Mouse (Mus musculus): ENCODE measurements around the gene Krtap27-1. TPM values are rescaled to one million over a fixed set of nuclear protein-coding genes. Genes with fewer than 3 reads are reported as not detected.

The Krtap27-1 gene
- polyA plus RNA-seq, 1 experiment = not detected

GRCm38 (mm10) chr16:88657426-88657825 is 14.0 kb downstream of the Krtap27-1 start:
- Histone ChIP-seq H3K4me3 (ENCODE audit: insufficient read depth, low read length) (no peak overlapping the region), H3K4me1 (ENCODE audit: control insufficient read depth, insufficient read depth, low read length) (no peaks in the 10 kb centered on the region), H3K27ac (ENCODE audit: insufficient read depth, low read length) (no peak overlapping the region)
- TF ChIP-seq POLR2A (IDR thresholded peaks at IDR 0.05; ENCODE audit: low read depth, low read length) (no peak), CTCF (IDR thresholded peaks at IDR 0.05; ENCODE audit: borderline replicate concordance, insufficient read depth, low read length) (peak; percentile 4; the same call in 1 of the 2 replicates)

DNA sequence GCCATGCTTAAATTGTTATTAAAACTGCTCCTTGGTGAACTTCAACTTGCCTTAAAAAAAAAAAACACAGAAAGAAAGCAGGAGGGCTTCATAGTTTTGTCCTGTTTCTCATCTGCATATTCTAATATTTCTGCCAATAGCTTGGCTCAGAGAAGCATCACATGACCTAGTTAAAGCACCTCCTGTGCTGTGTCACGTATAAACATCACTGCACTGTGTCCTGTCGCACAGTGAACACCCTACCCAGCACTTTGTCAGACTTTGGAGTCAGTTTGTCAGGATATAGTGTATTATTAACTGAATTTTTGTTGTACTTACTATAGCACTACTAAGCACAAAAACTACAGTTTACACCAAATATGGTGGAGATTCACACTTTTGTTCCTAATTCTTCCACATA is 19.5 kb downstream of the Krtap27-1 start:
- no peaks in the 10 kb centered on the region for H3K4me1 ChIP-seq (ENCODE audit: control insufficient read depth, insufficient read depth, low read length)
- H3K4me3 ChIP-seq (ENCODE audit: insufficient read depth, low read length) = no peak overlapping the region
- TF ChIP-seq CTCF (IDR thresholded peaks at IDR 0.05; ENCODE audit: borderline replicate concordance, insufficient read depth, low read length) = no peak
- TF ChIP-seq POLR2A (IDR thresholded peaks at IDR 0.05; ENCODE audit: low read depth, low read length) = no peak

DNA sequence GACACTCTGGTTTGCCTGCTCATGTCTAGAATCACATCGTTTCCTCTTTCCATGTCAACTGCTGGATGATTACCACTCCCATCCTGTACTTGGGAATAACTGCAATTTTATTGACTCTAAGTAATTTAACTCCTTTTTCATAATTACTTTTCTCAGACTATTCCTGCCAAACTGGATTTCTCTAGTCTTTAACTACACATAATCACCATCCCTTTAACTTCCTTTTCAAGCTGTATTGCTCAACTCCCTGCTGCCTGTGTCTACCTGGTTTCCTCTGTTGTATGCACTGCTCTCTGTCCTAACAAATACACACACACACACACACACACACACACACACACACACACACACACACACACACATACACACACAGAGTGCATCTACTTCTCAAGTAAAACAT is 20.4 kb downstream of the Krtap27-1 start:
- TF ChIP-seq CTCF (IDR thresholded peaks at IDR 0.05; ENCODE audit: borderline replicate concordance, insufficient read depth, low read length) = no peak
- TF ChIP-seq POLR2A (IDR thresholded peaks at IDR 0.05; ENCODE audit: low read depth, low read length) = no peak
- H3K4me3 ChIP-seq (ENCODE audit: insufficient read depth, low read length) = no peak overlapping the region
- no peaks in the 10 kb centered on the region for H3K4me1 ChIP-seq (ENCODE audit: control insufficient read depth, insufficient read depth, low read length)
- H3K27ac ChIP-seq (ENCODE audit: insufficient read depth, low read length) = no peak overlapping the region

More for the DNA sequence above, 19.5 kb downstream of the Krtap27-1 start:
- H3K27ac ChIP-seq (ENCODE audit: insufficient read depth, low read length) = no peak overlapping the region

DNA sequence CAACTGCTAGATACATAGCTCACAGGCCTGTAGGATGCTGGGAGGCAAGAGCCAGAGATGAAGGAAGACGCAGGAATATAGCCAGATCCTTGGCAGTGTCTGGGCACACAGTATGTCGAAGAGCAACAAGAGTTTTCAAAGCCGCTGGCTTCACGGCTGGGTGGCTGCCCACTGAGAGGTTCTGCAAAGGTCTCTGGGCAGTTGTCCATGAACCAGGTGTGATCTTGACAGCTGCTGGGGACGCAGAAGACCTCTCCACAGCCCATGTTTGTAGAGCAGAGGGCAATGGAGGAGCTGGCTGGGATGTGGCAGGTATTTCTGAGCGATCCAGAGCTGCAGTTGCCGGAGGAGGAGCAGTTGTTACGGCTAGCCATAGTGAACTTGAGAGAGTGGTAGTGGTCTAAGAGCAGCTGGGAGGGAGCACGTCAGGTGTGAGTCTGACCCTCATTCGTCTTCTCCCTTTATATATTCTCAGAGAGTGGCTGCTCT is 24.1 kb downstream of the Krtap27-1 start, which contains the start of gene Krtap26-1:
Gene Krtap26-1, minus strand, starts transcription at position 439 of the 489 bp plus-strand sequence.
- TF ChIP-seq CTCF (IDR thresholded peaks at IDR 0.05; ENCODE audit: borderline replicate concordance, insufficient read depth, low read length) = no peak
- no peak for TF ChIP-seq POLR2A (IDR thresholded peaks at IDR 0.05; ENCODE audit: low read depth, low read length)
- Histone ChIP-seq H3K4me1 (ENCODE audit: control insufficient read depth, insufficient read depth, low read length) (no peaks in the 10 kb centered on the region), H3K4me3 (ENCODE audit: insufficient read depth, low read length) (no peak within 1 kb of the TSS), H3K27ac (ENCODE audit: insufficient read depth, low read length) (no peak within 1 kb of the TSS)

DNA sequence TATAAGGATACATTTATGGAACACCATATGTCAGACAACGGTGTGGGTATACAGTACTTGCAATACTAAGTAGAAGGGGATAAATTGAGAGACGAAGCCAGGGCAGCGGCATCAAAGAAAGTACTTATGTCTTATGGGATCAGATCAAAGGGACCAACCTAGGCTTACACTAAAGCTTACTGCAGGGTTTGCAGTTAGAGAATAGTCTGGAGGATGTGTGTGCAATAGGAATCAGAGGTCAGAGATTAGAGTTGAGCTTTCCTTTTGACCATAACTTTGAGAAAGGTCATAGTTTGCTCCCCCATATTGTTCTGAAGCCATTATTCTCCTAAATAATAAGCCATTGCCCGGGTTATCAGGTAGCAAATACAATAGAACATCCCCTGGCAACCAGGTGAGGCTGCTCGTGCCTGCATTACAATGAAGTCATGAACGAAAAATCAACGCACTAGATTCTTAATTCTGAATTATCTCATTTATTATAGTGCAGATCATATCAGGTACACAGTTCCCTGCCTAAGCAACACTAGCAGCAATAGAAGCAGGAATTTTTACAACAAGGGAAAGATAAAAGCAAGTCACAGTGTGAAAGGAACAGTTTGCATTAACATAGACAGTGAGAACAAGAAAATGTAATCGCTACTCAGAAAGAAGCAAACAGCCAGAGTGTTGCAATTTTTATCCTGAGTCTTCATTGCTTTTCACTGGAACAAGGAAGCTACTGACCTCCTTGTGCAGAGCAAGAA is 24.9 kb downstream of the Krtap27-1 start:
- Histone ChIP-seq H3K27ac (ENCODE audit: insufficient read depth, low read length) (no peak overlapping the region), H3K4me3 (ENCODE audit: insufficient read depth, low read length) (no peak overlapping the region), H3K4me1 (ENCODE audit: control insufficient read depth, insufficient read depth, low read length) (no peaks in the 10 kb centered on the region)
- no peak for TF ChIP-seq CTCF (IDR thresholded peaks at IDR 0.05; ENCODE audit: borderline replicate concordance, insufficient read depth, low read length)
- TF ChIP-seq POLR2A (IDR thresholded peaks at IDR 0.05; ENCODE audit: low read depth, low read length) = no peak

- no peaks in the 10 kb centered on the region for H3K4me1 ChIP-seq (ENCODE audit: control insufficient read depth, insufficient read depth, low read length)
- no peak overlapping the region for H3K4me3 ChIP-seq (ENCODE audit: insufficient read depth, low read length)
- H3K27ac ChIP-seq (ENCODE audit: insufficient read depth, low read length) = no peak overlapping the region
- TF ChIP-seq POLR2A (IDR thresholded peaks at IDR 0.05; ENCODE audit: low read depth, low read length) = no peak
- TF ChIP-seq CTCF (IDR thresholded peaks at IDR 0.05; ENCODE audit: borderline replicate concordance, insufficient read depth, low read length) = no peak
Observed at GRCm38 (mm10) chr16:88640053-88640452, 31.4 kb downstream of the Krtap27-1 start.

DNA sequence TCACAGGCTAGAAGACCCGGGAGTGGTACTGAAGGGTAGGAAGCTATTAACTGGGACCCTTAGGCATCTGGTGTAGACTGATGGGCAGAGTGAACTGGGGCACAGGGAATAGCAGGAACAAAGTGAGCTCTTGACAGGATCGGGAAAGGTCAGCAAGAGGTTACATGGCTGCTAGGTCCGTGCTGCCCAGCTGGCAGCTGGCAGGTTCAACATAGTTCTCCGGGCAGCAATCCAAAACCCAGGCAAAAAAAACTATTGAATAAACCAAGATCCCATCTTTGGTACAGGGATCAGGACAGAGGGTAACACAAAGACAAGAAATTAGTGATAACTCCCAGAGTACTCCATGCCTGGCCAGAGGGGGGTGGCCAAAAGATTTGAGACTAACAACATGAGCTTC is 36.3 kb downstream of the Krtap27-1 start:
- Histone ChIP-seq H3K27ac (ENCODE audit: insufficient read depth, low read length) (no peak overlapping the region), H3K4me1 (ENCODE audit: control insufficient read depth, insufficient read depth, low read length) (no peaks in the 10 kb centered on the region), H3K4me3 (ENCODE audit: insufficient read depth, low read length) (no peak overlapping the region)
- TF ChIP-seq CTCF (IDR thresholded peaks at IDR 0.05; ENCODE audit: borderline replicate concordance, insufficient read depth, low read length) (no peak), POLR2A (IDR thresholded peaks at IDR 0.05; ENCODE audit: low read depth, low read length) (no peak)

DNA sequence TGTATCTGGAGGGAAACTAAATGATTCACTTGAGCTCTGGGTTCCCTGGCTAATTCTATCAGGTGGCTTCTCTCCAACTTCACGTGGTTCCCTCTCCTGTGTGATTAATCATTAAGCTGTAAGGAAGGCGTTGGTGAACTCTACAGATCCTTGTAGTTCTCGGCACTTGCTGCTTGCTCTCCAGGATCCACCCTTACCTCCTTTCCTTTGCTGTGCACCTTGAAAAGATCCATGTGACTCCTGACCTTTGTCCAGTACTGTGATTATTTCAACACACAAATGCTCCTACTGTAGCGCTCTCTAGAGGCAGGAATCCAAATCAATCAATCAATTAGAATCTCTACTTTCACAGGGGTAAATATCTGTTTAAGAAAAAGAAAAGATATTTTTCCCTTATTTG is 40.0 kb downstream of the Krtap27-1 start:
- H3K4me3 ChIP-seq (ENCODE audit: insufficient read depth, low read length) = no peak overlapping the region
- no peak overlapping the region for H3K27ac ChIP-seq (ENCODE audit: insufficient read depth, low read length)
- no peaks in the 10 kb centered on the region for H3K4me1 ChIP-seq (ENCODE audit: control insufficient read depth, insufficient read depth, low read length)
- TF ChIP-seq CTCF (IDR thresholded peaks at IDR 0.05; ENCODE audit: borderline replicate concordance, insufficient read depth, low read length) (no peak), POLR2A (IDR thresholded peaks at IDR 0.05; ENCODE audit: low read depth, low read length) (no peak)

- H3K4me3 ChIP-seq (ENCODE audit: insufficient read depth, low read length) = no peak within 1 kb of the TSS
- TF ChIP-seq CTCF (IDR thresholded peaks at IDR 0.05; ENCODE audit: borderline replicate concordance, insufficient read depth, low read length) (no peak), POLR2A (IDR thresholded peaks at IDR 0.05; ENCODE audit: low read depth, low read length) (no peak)
- H3K4me1 ChIP-seq (ENCODE audit: control insufficient read depth, insufficient read depth, low read length) = no peaks in the 10 kb centered on the region
Observed at GRCm38 (mm10) chr16:88627566-88627965, 43.9 kb downstream of the Krtap27-1 start, which contains the start of gene 2310079G19Rik. Gene 2310079G19Rik (minus strand): TSS chr16:88627666.

More at GRCm38 (mm10) chr16:88627566-88627965, 43.9 kb downstream of the Krtap27-1 start, which contains the start of gene 2310079G19Rik:
- H3K27ac ChIP-seq (ENCODE audit: insufficient read depth, low read length) = no peak within 1 kb of the TSS

Other genes with a start within 250 kb of the Krtap27-1 start
- not detected in 2 replicates for gene Cldn17, start 164.7 kb downstream of the Krtap27-1 start, polyA plus RNA-seq (2011; ENCODE audit: insufficient read length, low read depth, missing spikeins)
- gene Cldn8, start 108.5 kb downstream of the Krtap27-1 start, polyA plus RNA-seq (2011; ENCODE audit: insufficient read length, low read depth, missing spikeins) = not detected in 2 replicates
- gene Krtap24-1, start 59.4 kb downstream of the Krtap27-1 start, polyA plus RNA-seq (2011; ENCODE audit: insufficient read length, low read depth, missing spikeins) = not detected in 2 replicates
- not detected in 2 replicates for gene 2310079G19Rik, start 44.0 kb downstream of the Krtap27-1 start, polyA plus RNA-seq (2011; ENCODE audit: insufficient read length, low read depth, missing spikeins)
- gene Krtap26-1, start 23.9 kb downstream of the Krtap27-1 start, polyA plus RNA-seq (2011; ENCODE audit: insufficient read length, low read depth, missing spikeins) = not detected in 2 replicates
- not detected in 2 replicates for gene 2310061N02Rik, start 36.3 kb upstream of the Krtap27-1 start, polyA plus RNA-seq (2011; ENCODE audit: insufficient read length, low read depth, missing spikeins)
- gene Krtap13-1, start 57.2 kb upstream of the Krtap27-1 start, polyA plus RNA-seq (2011; ENCODE audit: insufficient read length, low read depth, missing spikeins) = not detected in 2 replicates
- not detected in 2 replicates for gene Krtap13, start 80.0 kb upstream of the Krtap27-1 start, polyA plus RNA-seq (2011; ENCODE audit: insufficient read length, low read depth, missing spikeins)
- gene 2310034C09Rik, start 87.2 kb upstream of the Krtap27-1 start, polyA plus RNA-seq (2011; ENCODE audit: insufficient read length, low read depth, missing spikeins) = not detected in 2 replicates
- gene 2310057N15Rik, start 102.5 kb upstream of the Krtap27-1 start, polyA plus RNA-seq (2011; ENCODE audit: insufficient read length, low read depth, missing spikeins) = not detected in 2 replicates
- gene Gm5965, start 106.2 kb upstream of the Krtap27-1 start, polyA plus RNA-seq (2011; ENCODE audit: insufficient read length, low read depth, missing spikeins) = not detected in 2 replicates
- not detected in 2 replicates for gene Gm20741, start 140.5 kb upstream of the Krtap27-1 start, polyA plus RNA-seq (2011; ENCODE audit: insufficient read length, low read depth, missing spikeins)
- gene Krtap15, start 148.5 kb upstream of the Krtap27-1 start, polyA plus RNA-seq (2011; ENCODE audit: insufficient read length, low read depth, missing spikeins) = not detected in 2 replicates
- gene Krtap14, start 154.5 kb upstream of the Krtap27-1 start, polyA plus RNA-seq (2011; ENCODE audit: insufficient read length, low read depth, missing spikeins) = not detected in 2 replicates
- not detected in 2 replicates for gene Krtap19-1, start 197.7 kb upstream of the Krtap27-1 start, polyA plus RNA-seq (2011; ENCODE audit: insufficient read length, low read depth, missing spikeins)
- gene Krtap19-2, start 202.6 kb upstream of the Krtap27-1 start, polyA plus RNA-seq (2011; ENCODE audit: insufficient read length, low read depth, missing spikeins) = not detected in 2 replicates
- not detected in 2 replicates for gene Krtap19-3, start 206.4 kb upstream of the Krtap27-1 start, polyA plus RNA-seq (2011; ENCODE audit: insufficient read length, low read depth, missing spikeins)
- not detected in 2 replicates for gene Krtap19-4, start 213.4 kb upstream of the Krtap27-1 start, polyA plus RNA-seq (2011; ENCODE audit: insufficient read length, low read depth, missing spikeins)
- not detected in 2 replicates for gene Krtap19-5, start 224.8 kb upstream of the Krtap27-1 start, polyA plus RNA-seq (2011; ENCODE audit: insufficient read length, low read depth, missing spikeins)

Data from embryonic fibroblast, embryonic 13.5 days (primary cell).